Mouse (Mus musculus) naive thymus-derived CD4-positive, alpha-beta T cell, adult 5 months (primary cell): ENCODE data around the gene Ogfod3. TPM values are rescaled to one million over a fixed set of nuclear protein-coding genes. Genes with fewer than 3 reads are reported as not detected.

Experiments
- polyA plus RNA-seq: library from polyadenylated mRNA; unstranded; fragments of 100-300 nt; shearing (Covaris generic); gene quantifications from one replicate; pipeline ENCODE4 v1.2.1, GENCODE M21; 2017

The Ogfod3 gene
- 17.1 TPM for polyA plus RNA-seq

DNA sequence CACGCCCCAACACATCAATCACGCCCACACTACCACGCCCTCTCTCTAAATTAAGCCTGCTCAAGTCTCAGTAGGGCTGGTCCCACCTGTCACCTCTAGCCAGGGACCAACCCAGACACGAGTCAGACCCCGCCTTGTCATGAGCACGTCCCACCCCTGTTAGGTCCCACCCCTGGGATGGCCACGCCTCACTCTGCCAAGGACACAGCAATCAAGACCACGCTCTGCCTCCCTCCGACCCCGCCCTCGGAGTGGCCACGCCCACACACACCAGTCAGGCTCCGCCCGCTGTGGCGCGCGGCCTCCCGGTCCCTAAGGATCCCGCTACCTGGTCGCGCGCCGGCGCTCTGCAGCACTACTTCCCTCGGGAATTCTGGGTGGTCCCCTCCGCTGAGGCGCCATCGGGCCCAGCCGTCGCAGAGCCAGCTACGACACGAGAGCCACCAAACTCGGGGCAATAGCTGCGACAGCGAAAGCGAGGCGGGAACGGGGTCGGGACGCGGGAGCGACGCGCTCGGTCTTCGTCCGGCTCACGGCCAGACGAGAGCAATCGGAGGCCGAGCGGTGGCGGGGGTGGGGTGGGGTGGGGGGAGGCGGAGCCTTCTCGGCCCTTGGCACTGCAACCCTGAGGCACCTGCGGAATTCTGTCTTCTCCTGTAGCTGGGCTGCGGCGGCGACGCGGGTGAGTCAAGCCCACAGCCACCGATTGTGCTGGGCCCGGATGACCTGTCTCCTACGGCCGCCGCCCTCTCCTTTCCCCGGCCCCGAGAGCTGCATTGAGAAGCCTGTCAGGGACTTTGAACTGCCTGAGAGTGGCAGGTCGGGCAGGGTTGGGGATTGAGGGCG is at the start of gene Ogfod3, which contains the start of gene Hexdc:
TSS of gene Ogfod3 (minus strand) at position 551 of the 846 bp plus-strand sequence.
TSS of gene Hexdc (plus strand) at position 273 of the 846 bp plus-strand sequence.

DNA sequence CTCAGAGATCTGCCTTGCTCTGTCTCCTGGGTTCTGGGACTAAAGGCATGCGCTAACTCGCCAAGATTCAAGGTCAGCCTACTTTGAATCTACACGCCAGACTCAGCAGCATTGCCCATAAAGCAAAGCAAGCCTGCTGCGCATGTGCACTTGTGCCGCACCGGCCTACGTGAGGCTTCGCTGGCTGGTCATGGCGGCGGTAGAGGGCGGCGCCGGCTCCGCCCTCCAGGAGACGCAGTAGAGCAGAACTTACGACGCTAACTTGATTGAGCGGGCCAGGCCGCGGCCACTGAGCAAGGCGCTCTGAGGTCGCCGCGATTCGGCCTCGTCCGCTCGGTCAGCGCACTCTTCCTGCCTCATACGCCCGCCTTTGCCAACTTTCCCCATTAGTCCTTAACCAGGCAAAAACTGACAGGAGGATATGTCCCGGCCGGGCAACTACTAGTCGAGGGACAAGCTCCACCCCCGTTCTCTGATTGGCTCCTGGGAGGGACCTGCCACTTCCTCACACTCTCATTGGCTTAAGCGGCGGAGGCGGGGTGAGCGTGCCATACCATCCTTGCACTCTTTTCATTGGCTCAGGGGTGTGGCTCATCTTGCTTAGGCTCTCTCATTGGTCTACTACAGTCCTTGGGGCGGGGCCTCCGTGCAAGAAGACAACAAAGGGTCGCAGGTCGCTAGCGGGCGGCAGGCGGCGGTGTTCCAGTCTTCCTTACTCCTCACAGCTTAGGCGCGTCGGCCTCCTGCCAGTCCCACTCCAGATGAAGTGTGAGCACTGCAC is 32.2 kb upstream of the Ogfod3 start, which contains the start of gene Narf:
TSS of gene Narf (plus strand) at position 690 of the 781 bp plus-strand sequence.

DNA sequence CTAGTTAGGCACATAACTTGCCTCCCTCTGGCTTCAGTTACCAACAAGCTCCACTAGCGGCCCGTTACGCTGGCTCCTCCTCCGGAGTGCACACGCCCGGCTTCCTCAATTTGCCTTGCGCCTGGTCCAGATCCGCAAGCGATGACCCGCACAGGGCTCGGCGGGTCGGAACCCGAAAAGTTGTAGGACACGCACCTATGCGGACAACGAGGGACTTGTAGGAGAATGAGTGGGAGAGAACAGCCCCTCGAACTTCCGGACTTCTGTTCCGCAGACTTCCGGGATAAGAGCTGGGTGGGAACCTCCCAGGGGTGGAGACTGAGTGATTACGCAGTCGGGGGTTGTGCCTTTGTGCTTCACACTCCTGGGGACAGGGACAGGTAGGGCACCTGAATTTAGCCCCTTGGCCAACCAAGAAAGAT is 24.5 kb upstream of the Ogfod3 start, which contains the start of gene Cybc1:
TSS of gene Cybc1 (minus strand) at position 305 of the 422 bp plus-strand sequence.

DNA sequence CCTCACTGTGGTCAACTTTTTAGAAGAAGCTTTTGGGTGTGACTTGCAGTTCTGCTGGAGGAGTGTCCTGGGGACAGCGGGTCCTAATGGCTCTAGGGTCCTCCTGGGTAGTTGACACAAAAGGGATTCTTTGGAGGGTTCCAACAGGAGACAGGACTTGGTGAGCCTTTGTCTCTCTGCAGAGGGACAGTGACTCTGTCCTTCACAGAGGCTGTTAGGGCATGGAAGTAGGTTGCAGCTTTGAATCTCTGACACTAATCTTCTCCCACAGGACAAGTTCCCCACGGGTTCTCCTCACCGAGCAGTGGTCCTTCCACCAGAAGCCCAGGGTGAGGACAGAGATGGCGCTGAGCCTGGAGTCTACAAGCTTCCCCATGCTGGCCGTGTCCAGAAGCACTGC is 44.5 kb downstream of the Ogfod3 start, which contains the start of gene Uts2r:
TSS of gene Uts2r (plus strand) at position 301 of the 400 bp plus-strand sequence.

DNA sequence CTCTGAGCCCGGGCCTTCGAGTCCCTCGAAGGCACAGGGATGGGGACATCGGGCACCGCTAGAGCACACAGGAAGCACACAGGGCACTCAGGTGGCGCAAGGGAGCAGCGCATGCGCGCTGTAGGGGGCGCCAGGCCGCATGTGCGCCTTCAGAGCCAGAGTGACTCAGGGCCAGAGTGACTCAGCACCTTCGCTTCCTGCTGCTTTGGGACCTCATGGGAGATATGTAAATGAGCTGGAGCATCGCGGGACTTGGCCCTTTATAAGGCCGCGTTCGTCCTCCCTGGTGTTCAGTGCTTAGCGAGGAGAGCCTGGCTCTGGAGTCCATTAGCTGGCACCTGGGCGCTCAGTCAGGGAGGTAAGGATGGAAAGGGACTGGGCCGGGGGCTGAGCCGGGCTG is 58.6 kb downstream of the Ogfod3 start, which contains the start of gene Tex19.1:
TSS of gene Tex19.1 (plus strand) at position 279 of the 400 bp plus-strand sequence.

Other genes with a start within 250 kb of the Ogfod3 start
- 236 TPM for gene Csnk1d, start 213.4 kb downstream of the Ogfod3 start, polyA plus RNA-seq
- gene Cd7, start 165.3 kb downstream of the Ogfod3 start, polyA plus RNA-seq, result 54.5 TPM
- gene Sectm1b, start 141.1 kb downstream of the Ogfod3 start, polyA plus RNA-seq, result not detected
- gene Sectm1a, start 123.5 kb downstream of the Ogfod3 start, polyA plus RNA-seq, result not detected
- not detected for gene Tex19.2, start 86.0 kb downstream of the Ogfod3 start, polyA plus RNA-seq
- gene Tex19.1, start 58.6 kb downstream of the Ogfod3 start, polyA plus RNA-seq, result not detected
- not detected for gene Uts2r, start 44.4 kb downstream of the Ogfod3 start, polyA plus RNA-seq
- gene Hexdc, start 278 bp downstream of the Ogfod3 start, polyA plus RNA-seq, result 3.2 TPM
- gene Cybc1, start 24.6 kb upstream of the Ogfod3 start, polyA plus RNA-seq, result 88.5 TPM
- gene Narf, start 32.5 kb upstream of the Ogfod3 start, polyA plus RNA-seq, result 33.2 TPM
- gene Foxk2, start 55.3 kb upstream of the Ogfod3 start, polyA plus RNA-seq, result 21.4 TPM
- gene Wdr45b, start 149.7 kb upstream of the Ogfod3 start, polyA plus RNA-seq, result 77.7 TPM
- gene Rab40b, start 183.5 kb upstream of the Ogfod3 start, polyA plus RNA-seq, result not detected
- 0.63 TPM for gene Fn3krp, start 216.7 kb upstream of the Ogfod3 start, polyA plus RNA-seq
- gene Fn3k, start 230.2 kb upstream of the Ogfod3 start, polyA plus RNA-seq, result not detected
- 36.6 TPM for gene Tbcd, start 247.2 kb upstream of the Ogfod3 start, polyA plus RNA-seq